Mouse (Mus musculus) Muller cell, postnatal 12 days (primary cell): ENCODE measurements at regions not wholly inside any gene's neighbourhood (a gene's known extent, or its start where the extent isn't known, plus 50 kb on each side); places are given as distances from the start of the nearest gene placed in this dataset.

Experiments used
- DNase-seq: peaks from one replicate; pipeline ENCODE4 v3.0.0-alpha.2; 2015; ENCODE audit errors: inconsistent ontology term

DNA sequence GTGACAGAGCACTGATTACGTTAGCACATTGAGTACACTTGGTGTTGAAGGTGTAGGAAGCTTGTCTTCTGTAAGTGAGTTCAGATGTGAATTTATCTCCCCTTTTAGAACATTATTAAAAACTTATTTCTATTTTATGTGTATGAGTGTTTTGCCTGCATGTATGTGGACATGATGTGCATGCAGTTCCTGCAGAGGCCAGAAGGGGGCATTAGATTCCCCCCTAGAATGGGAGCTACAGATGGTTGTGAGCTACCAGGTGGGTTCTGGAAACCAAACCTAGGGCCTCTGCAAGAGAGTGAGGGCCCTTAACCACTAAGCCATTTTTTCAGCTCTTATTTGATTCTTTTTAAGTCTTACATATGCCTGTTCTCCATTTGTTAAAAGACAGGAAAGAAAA is 160.0 kb upstream of the Gjb5 start:
- DNase-seq = no peak

GRCm38 (mm10) chr4:127517539-127517938 is 159.6 kb upstream of the Gjb5 start:
- DNase-seq = no peak

- no peak for DNase-seq
These were observed 152.0 kb upstream of the Gjb5 start for GRCm38 (mm10) chr4:127509936-127510335.

DNA sequence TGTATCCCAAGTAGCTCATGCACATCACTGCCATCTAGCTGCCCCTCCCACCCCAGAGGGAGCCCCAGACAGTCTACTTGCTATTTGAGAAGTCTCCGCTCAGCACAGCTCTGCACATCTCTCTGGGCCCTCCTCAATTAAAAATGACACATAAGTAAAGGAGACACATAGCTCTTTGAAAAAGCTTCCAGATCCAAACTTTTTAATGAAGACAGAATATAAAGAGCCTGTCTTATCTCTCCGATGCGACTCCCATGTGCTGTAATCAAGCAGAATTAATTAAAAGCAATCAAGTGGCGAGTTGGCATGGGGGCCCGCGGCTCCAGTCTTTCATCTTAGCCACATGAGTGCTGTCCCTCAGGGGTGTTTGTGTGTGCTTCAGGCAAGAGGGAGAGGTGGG is 144.6 kb upstream of the Gjb5 start:
- DNase-seq = peak; percentile 4

DNA sequence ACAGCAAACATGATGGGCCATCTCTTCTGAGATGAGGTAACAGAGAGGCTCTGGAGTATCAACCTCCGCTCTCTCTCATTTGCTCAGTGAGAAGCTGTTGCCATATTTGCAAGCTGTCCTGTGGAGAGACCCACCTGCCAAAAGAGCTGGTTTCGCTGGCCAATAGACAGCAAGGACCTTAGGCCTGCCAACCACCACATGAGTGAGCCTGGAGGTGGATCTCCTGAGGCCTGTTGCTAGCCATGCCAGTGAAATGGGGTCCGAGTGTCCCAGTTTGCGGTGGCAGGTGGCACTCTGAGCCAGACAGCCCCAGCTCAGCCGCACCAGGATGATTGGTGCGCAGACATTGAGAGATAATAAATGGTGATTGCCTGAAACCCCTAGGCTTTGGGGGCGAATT is 143.9 kb upstream of the Gjb5 start:
- DNase-seq = no peak

- DNase-seq = no peak
These were observed 129.2 kb upstream of the Gjb5 start for GRCm38 (mm10) chr4:127487016-127487780.

GRCm38 (mm10) chr4:127485238-127485637 is 127.3 kb upstream of the Gjb5 start:
- DNase-seq = no peak

- no peak for DNase-seq
These were observed 124.5 kb upstream of the Gjb5 start for GRCm38 (mm10) chr4:127482461-127482860.

DNA sequence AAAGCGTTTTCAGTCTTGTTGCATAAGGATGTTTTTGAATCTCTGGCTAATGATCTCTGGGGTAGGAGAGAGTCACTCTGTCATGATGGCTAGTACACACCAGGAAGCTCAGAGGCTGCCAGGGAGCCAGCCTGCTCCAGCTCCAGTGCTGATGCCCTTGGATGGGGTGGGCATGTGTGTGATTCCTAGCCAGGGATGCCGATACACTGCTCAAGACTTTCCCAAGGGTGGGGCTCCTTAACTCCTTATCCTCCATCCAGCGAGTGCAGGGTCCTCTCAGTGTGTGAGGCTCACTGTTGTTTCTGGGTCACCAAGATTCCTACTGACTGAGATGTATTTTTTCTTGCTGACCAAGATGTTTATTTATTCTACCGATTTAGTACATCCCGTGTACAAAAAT is 122.4 kb upstream of the Gjb5 start:
- DNase-seq = no peak

DNA sequence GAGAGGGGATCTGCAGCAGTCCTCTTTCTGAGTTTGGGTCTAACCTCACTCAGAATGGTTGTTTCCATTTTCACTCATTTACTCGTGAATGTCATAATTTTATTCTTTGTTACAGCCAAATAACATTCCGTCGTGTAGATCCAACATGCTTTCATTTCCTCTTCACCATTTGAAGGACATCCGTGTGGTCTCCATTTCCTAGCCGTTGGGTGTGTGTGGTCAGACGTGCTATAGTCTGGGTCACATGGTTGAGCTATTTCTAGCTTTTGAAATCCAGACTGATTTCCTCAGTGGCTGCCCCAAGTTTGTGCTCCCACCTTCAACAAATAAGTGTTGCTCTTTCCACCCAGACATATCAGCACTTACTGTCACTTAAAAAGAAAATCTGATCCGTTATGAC is 111.9 kb upstream of the Gjb5 start:
- no peak for DNase-seq

- no peak for DNase-seq
These were observed 96.6 kb upstream of the Gjb5 start for GRCm38 (mm10) chr4:127454511-127455119.

DNA sequence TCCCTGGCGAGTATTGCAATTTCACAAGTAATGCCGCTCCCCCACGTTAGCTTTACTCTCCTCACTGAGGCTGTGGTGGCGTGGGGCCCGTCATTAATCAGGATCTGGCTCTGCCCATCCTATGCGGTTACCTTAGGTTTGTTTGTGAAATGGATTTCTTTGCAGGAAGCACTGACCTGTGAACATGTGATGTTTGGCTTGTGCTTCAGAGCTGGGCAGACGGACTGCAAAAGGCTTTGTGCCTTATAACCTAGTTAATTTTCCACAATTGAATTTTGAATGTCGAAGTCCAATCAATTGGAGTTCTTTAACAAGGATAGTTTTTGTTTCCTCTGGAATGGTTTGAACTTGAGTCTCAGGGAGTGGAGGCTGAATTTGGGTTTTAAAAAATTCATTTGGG is 94.1 kb upstream of the Gjb5 start:
- no peak for DNase-seq

DNA sequence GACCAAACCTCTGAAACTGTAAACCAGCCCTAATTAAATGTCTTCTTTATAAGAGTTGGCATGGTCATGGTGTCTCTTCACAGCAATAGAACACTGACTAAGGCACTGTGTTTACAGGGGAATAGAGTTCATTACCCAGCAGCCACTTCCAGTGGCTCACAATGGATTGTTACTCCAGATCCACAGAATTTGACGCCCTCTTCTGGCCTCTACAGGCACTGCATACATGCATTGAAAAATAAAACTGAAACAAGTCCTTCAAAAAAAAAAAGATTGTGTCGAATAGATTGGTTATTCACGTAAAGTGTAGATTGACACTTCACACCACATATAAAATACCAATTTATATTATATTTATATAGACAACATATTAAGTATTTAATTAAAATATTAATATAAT is 87.3 kb upstream of the Gjb5 start:
- DNase-seq = no peak

GRCm38 (mm10) chr4:127444056-127444455 is 86.1 kb upstream of the Gjb5 start:
- no peak for DNase-seq

DNA sequence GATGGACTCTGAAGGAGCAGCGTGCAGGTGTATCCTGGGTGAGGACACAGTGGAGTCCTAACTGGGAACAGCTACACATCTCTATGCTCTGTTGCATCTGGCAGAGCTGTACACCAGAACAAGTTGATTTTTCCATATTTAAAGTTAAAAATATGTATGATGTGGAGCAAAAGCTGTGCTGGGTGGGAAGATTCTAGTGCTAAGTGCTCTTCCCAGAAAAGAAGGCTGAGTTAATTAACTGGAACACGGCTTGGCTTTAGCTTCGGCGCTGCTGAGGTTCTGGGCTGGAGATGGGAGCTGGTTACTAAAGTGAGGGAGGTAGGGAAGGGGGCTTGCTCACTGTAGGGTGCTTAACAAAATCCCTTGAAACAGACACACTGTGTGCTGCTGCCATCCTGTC is 84.0 kb upstream of the Gjb5 start:
- no peak for DNase-seq

DNA sequence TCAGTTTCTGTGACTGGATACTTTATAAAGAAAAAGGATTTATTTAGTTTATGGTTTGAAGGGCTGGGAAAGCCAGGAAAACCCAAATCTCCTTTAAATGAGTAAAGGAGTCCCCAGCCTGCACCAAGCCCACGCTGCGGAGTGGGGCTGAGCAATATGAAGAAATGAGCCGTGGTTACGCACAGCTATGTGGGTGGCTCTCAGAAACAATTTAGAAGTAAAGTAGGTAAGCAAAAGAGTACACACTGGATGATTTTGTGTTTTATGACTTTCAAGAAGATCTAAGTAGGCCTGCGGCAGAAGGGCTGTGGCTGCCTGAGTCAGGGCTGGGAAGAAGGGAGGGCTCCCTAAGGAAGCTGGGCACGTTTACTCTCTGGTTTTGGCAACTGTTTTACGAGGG is 82.6 kb upstream of the Gjb5 start:
- DNase-seq = no peak

- DNase-seq = peak; percentile 46
These were observed 77.1 kb upstream of the Gjb5 start for GRCm38 (mm10) chr4:127435076-127435475.

- DNase-seq = no peak
These were observed 72.3 kb upstream of the Gjb5 start for GRCm38 (mm10) chr4:127430237-127430636.

- DNase-seq = no peak
These were observed 71.8 kb upstream of the Gjb5 start for GRCm38 (mm10) chr4:127429748-127430147.

- DNase-seq = no peak
These were observed 65.9 kb upstream of the Gjb5 start for GRCm38 (mm10) chr4:127423855-127424254.

DNA sequence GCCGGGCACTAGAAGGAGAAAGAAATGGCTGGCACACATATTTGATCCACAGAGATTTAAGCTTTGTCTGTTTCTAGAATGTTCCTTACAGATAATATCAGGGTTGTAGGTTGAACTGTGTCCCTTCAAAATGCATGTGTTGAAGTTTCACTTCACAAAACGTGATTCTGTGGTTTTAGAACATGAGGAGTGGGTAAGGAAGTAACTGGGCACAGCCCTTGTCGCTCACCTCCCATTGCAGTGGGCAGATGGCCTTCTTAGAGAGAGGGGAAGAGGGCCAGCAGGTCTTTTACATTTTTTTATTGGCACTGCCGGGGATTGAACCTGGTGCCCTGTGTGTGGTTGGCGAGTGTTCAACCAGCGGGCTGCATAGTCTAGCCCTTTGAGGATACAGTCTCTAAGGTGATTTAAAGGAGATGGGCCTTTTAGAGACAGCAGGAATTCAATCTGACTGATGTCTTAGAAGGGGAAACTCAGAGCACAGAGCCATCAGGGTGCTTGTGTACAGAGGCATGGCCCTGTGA is 64.0 kb upstream of the Gjb5 start:
- DNase-seq = no peak

GRCm38 (mm10) chr4:127421129-127421528 is 63.1 kb upstream of the Gjb5 start:
- DNase-seq = no peak

DNA sequence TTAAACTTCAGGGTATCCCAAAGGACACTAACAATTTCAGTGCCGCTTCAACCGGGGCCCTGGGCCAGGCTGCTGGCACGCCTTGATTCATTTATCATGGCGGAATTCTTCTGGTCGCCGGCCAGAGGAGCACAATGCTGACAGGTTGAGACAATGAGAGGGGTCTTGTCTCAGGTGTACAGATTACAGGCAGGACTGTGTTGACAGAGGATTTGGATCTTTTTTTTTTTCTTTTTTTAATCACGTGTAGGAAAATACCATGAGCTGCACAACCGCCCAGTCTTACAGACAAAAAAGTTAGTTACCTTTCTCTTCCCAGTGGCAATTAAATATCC is 61.8 kb upstream of the Gjb5 start:
- DNase-seq = no peak
